Mouse (Mus musculus) kidney, embryonic 14.5 days (tissue): ENCODE results near the gene Gart. TPM values are rescaled to one million over a fixed set of nuclear protein-coding genes. Genes with fewer than 3 reads are reported as not detected.

Experiments used
- polyA plus RNA-seq: library from polyadenylated mRNA; unstranded; fragments of >200 nt; fragmentation: Nextera tagmentation; extraction: Ambion mirVana; gene quantifications from 2 replicates; pipeline ENCODE4 v1.2.1, GENCODE M21; 2014

Gene Gart
- polyA plus RNA-seq, 1 experiment from 2014 or later, result 128 TPM

Other genes starting within 250 kb of the Gart start
- 17.4 and 21.3 TPM in 2 replicates for gene Il10rb, start 240.8 kb downstream of the Gart start, polyA plus RNA-seq
- gene Ifnar1, start 161.7 kb downstream of the Gart start, polyA plus RNA-seq, result 37.8 and 69.6 TPM in 2 replicates
- 36.0 and 45.7 TPM in 2 replicates for gene Ifngr2, start 99.9 kb downstream of the Gart start, polyA plus RNA-seq
- gene Tmem50b, start 49.2 kb downstream of the Gart start, polyA plus RNA-seq, result 20.0 and 34.7 TPM in 2 replicates
- 2.9 and 3.0 TPM in 2 replicates for gene Dnajc28, start 27.9 kb downstream of the Gart start, polyA plus RNA-seq
- gene Son, start 554 bp upstream of the Gart start, polyA plus RNA-seq, result 160 and 167 TPM in 2 replicates
- gene Donson, start 41.8 kb upstream of the Gart start, polyA plus RNA-seq, result 21.1 and 25.6 TPM in 2 replicates
- 77.3 and 82.4 TPM in 2 replicates for gene Cryzl1, start 82.0 kb upstream of the Gart start, polyA plus RNA-seq
- gene Itsn1, start 82.3 kb upstream of the Gart start, polyA plus RNA-seq, result 18.8 and 27.7 TPM in 2 replicates